Mouse (Mus musculus) cerebellum, adult 2 months (tissue): Measurements from ENCODE around the gene Bfsp1.
A peak's percentile ranks its signal among the peaks of the same experiment; 100 is the strongest.

Source experiments
- CTCF ChIP-seq: fragments of 200-500 bp; IDR thresholded peaks from 2 replicates; pipeline ENCODE4 v1.5.1; 2011; ENCODE audit warnings: low read depth, mild to moderate bottlenecking, control low read depth, low read length, moderate library complexity, borderline replicate concordance; ENCODE audit not compliant: insufficient read depth
- POLR2A ChIP-seq: fragments of 200-500 bp; IDR thresholded peaks from 2 replicates; pipeline ENCODE4 v1.6.1; 2011; ENCODE audit warnings: low read length, control low read depth, borderline replicate concordance; ENCODE audit not compliant: insufficient read depth

- TF ChIP-seq CTCF: 0 out of 2 replicates have a peak, but pooled peaks have one; percentile 9
- TF ChIP-seq POLR2A: no peak
Measured at GRCm38 (mm10) chr2:143838698-143839097, 24.3 kb downstream of the Bfsp1 start.
